Mouse (Mus musculus) spleen, adult 10 weeks (tissue): ENCODE data around the gene Gm14496. TPM values are rescaled to one million over a fixed set of nuclear protein-coding genes. Genes with fewer than 3 reads are reported as not detected.

Source experiments
- polyA plus RNA-seq: library from polyadenylated mRNA; stranded (reverse); fragments of 350-450 nt; fragmentation: Illumina TruSeq; extraction: RNeasy Lipid Tissue Mini Kit (QIAGEN cat#74804); gene quantifications from one replicate; pipeline ENCODE4 v1.2.3, GENCODE M21; 2015; ENCODE audit warnings: low replicate concordance; ENCODE audit not compliant: insufficient read depth

Gm14496 gene
- polyA plus RNA-seq: not detected

GRCm38 (mm10) chr2:181990829-181991228 lies at the start of gene Gm14496:
Gene Gm14496, plus strand, starts transcription at chr2:181991129.

Other genes with a start within 250 kb of the Gm14496 start
- not detected for gene Myt1, start 227.8 kb upstream of the Gm14496 start, polyA plus RNA-seq
- 79.8 TPM for gene Pcmtd2, start 153.3 kb upstream of the Gm14496 start, polyA plus RNA-seq
- 25.1 TPM for gene Polr3k, start 126.8 kb upstream of the Gm14496 start, polyA plus RNA-seq